Comparison of ENCODE assay signal across 26 mouse cellular contexts in the genomic region with DNA sequence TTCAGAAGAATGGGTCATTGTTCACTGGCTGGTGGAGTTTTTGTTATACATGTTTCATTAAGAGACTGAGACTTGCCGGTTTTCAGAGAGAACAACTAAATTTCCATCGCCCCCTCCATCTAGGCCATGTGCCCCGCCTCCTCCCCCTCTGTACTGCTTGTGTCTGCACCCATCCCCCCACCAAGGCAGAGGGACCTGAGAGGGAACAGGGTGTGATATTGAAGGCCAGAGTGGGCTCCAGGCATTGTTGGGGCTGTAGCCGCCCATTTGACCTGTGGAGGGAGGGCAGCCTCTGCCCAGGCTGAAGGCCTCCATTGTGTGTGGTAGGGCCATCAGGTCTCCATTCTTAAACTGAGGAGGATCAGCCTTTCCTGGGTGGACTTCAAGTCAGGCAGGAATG. TPM values are rescaled to one million over a fixed set of nuclear protein-coding genes. Genes with fewer than 3 reads are reported as not detected.
DNase-seq lines count a peak whose midpoint lies in the region; ATAC-seq lines count a peak whose summit lies in the region.
"Had no signal": no experiment of that assay in that cellular context is flagged by ENCODE, and none has a peak within 500 bp of the region (broad histone marks: within the 10 kb centered on the region; RNA-seq: fewer than 3 reads in every experiment).

No protein-coding gene starts in this region.

- H3K9ac ChIP-seq in forebrain, embryonic 13.5 days: peak overlapping the region; percentile 30; the same call in 1 of the 2 replicates
- H3K9ac ChIP-seq in forebrain, embryonic 16.5 days (replicated peaks; ENCODE audit: low read depth, low read length): no peak overlapping the region
- H3K9ac ChIP-seq in neural tube, embryonic 11.5 days (ENCODE audit: low read length): peak overlapping the region; percentile 2; the same call in 1 of the 2 replicates
- no peak overlapping the region; the same call in 1 of the 2 replicates for H3K9ac ChIP-seq in embryonic facial prominence, embryonic 13.5 days
- H3K9ac ChIP-seq: forebrain, embryonic 12.5 days; midbrain, embryonic 15.5 days; neural tube, embryonic 12.5 days had no signal

- peaks cover 97% of the 10 kb centered on the region for H3K36me3 ChIP-seq in forebrain, embryonic 13.5 days (ENCODE audit: poor library complexity, severe bottlenecking)
- H3K36me3 ChIP-seq in forebrain, embryonic 16.5 days (ENCODE audit: control insufficient read depth, insufficient read depth): peaks cover 15% of the 10 kb centered on the region
- peaks cover 40% of the 10 kb centered on the region for H3K36me3 ChIP-seq in neural tube, embryonic 11.5 days (ENCODE audit: control insufficient read depth, insufficient read depth, low read length)
- peaks cover 98% of the 10 kb centered on the region for H3K36me3 ChIP-seq in embryonic facial prominence, embryonic 13.5 days

- no peak for DNase-seq in neural tube, embryonic 11.5 days (ENCODE audit: low spot score)
- DNase-seq in neural tube, embryonic 10.5 days (ENCODE audit: extremely low spot score, low spot score): no peak
- DNase-seq in adrenal gland, adult 18-20 months (ENCODE audit: low spot score in 2 of 2): no peak
- no peak for DNase-seq in layer of hippocampus, adult 9-10 months (ENCODE audit: low spot score)
- DNase-seq: cerebellum, adult 8-10 months; gastrocnemius, postnatal 25 days; liver; lung, postnatal 10 days; right cerebral cortex, adult 18-20 months; thymus, postnatal 25 days had no signal

- H3K4me3 ChIP-seq in forebrain, embryonic 13.5 days: no peak overlapping the region
- H3K4me3 ChIP-seq in forebrain, embryonic 16.5 days (replicated peaks; ENCODE audit: low read length): no peak overlapping the region
- no peak overlapping the region for H3K4me3 ChIP-seq in neural tube, embryonic 11.5 days (ENCODE audit: low read depth, low read length)
- no peak overlapping the region for H3K4me3 ChIP-seq in embryonic facial prominence, embryonic 13.5 days
- H3K4me3 ChIP-seq: forebrain, embryonic 12.5 days; midbrain, embryonic 15.5 days; neural tube, embryonic 12.5 days had no signal

- peaks cover 22% of the 10 kb centered on the region for H3K4me1 ChIP-seq in forebrain, embryonic 13.5 days
- 0 out of 2 replicates have a peak, but pooled peaks cover 6% of the 10 kb centered on the region for H3K4me1 ChIP-seq in forebrain, embryonic 16.5 days (replicated peaks; ENCODE audit: control insufficient read depth, insufficient read depth, low read length)
- peaks cover 22% of the 10 kb centered on the region for H3K4me1 ChIP-seq in neural tube, embryonic 11.5 days (ENCODE audit: control insufficient read depth, insufficient read depth, low read length)
- no peaks in the 10 kb centered on the region for H3K4me1 ChIP-seq in embryonic facial prominence, embryonic 13.5 days

- 58% methylated on average over 4 of the region's 4 CpGs for WGBS in forebrain, embryonic 13.5 days
- WGBS in forebrain, embryonic 16.5 days: 28% methylated on average over 4 of the region's 4 CpGs
- 26% methylated on average over 4 of the region's 4 CpGs for WGBS in neural tube, embryonic 11.5 days
- WGBS in embryonic facial prominence, embryonic 13.5 days: 58% methylated on average over 4 of the region's 4 CpGs

- no peaks in the 10 kb centered on the region for H3K27me3 ChIP-seq in forebrain, embryonic 13.5 days
- no peaks in the 10 kb centered on the region for H3K27me3 ChIP-seq in forebrain, embryonic 16.5 days (replicated peaks; ENCODE audit: control insufficient read depth, insufficient read depth, low read length)
- peaks cover 61% of the 10 kb centered on the region for H3K27me3 ChIP-seq in neural tube, embryonic 11.5 days (ENCODE audit: control insufficient read depth, insufficient read depth, low read length)
- no peaks in the 10 kb centered on the region for H3K27me3 ChIP-seq in embryonic facial prominence, embryonic 13.5 days
- H3K27me3 ChIP-seq: forebrain, embryonic 12.5 days; midbrain, embryonic 15.5 days had no signal

- H3K4me2 ChIP-seq in forebrain, embryonic 13.5 days: no peak overlapping the region
- H3K4me2 ChIP-seq in forebrain, embryonic 16.5 days (ENCODE audit: low read length): no peak overlapping the region
- no peak overlapping the region for H3K4me2 ChIP-seq in neural tube, embryonic 11.5 days (ENCODE audit: low read depth)
- H3K4me2 ChIP-seq in embryonic facial prominence, embryonic 13.5 days: no peak overlapping the region
- H3K4me2 ChIP-seq: forebrain, embryonic 12.5 days; midbrain, embryonic 15.5 days; neural tube, embryonic 12.5 days had no signal

- no peaks in the 10 kb centered on the region for H3K9me3 ChIP-seq in forebrain, embryonic 13.5 days (replicated peaks)
- H3K9me3 ChIP-seq in forebrain, embryonic 16.5 days (ENCODE audit: control insufficient read depth, low read length): no peaks in the 10 kb centered on the region
- H3K9me3 ChIP-seq in neural tube, embryonic 11.5 days (ENCODE audit: control insufficient read depth, low read length): no peaks in the 10 kb centered on the region
- H3K9me3 ChIP-seq in embryonic facial prominence, embryonic 13.5 days: no peaks in the 10 kb centered on the region
- H3K9me3 ChIP-seq: forebrain, embryonic 12.5 days; G1E; midbrain, embryonic 15.5 days; neural tube, embryonic 12.5 days had no signal

- no peak overlapping the region for H3K27ac ChIP-seq in forebrain, embryonic 13.5 days
- no peak overlapping the region for H3K27ac ChIP-seq in forebrain, embryonic 16.5 days (ENCODE audit: low read length)
- no peak overlapping the region for H3K27ac ChIP-seq in neural tube, embryonic 11.5 days (ENCODE audit: low read depth, low read length)
- peak overlapping the region; percentile 7; the same call in 1 of the 2 replicates for H3K27ac ChIP-seq in embryonic facial prominence, embryonic 13.5 days
- H3K27ac ChIP-seq: forebrain, embryonic 12.5 days; midbrain, embryonic 15.5 days; neural tube, embryonic 12.5 days; stomach, postnatal 0 days had no signal

- ATAC-seq in forebrain, embryonic 13.5 days: no peak
- ATAC-seq in forebrain, embryonic 16.5 days: no peak
- no peak for ATAC-seq in neural tube, embryonic 11.5 days (ENCODE audit: insufficient read depth, low FRiP score, low TSS enrichment)
- no peak for ATAC-seq in embryonic facial prominence, embryonic 13.5 days (ENCODE audit: insufficient number of reproducible peaks, insufficient read depth, low FRiP score, low TSS enrichment, low read depth)
- ATAC-seq: CD4-positive, CD25-positive, alpha-beta regulatory T cell, adult 4 months; intestine, postnatal 0 days; midbrain, embryonic 15.5 days had no signal

RNA-seq across cellular contexts. Expression of a gene that starts 28.9 kb away (rescaled TPM):
- 1.3 and 2.1 TPM in 2 replicates for polyA plus RNA-seq in forebrain, embryonic 13.5 days (2015; fragmentation: Nextera tagmentation; extraction: Ambion mirVana)
- 0.98 and 2.5 TPM in 2 replicates for polyA plus RNA-seq in forebrain, embryonic 16.5 days (2015; fragmentation: Nextera tagmentation; extraction: Ambion mirVana)
- polyA plus RNA-seq in neural tube, embryonic 11.5 days (2014; fragmentation: Nextera tagmentation; extraction: Ambion mirVana): 16.4 and 23.0 TPM in 2 replicates
- polyA plus RNA-seq in embryonic facial prominence, embryonic 13.5 days (2015; fragmentation: Nextera tagmentation; extraction: Ambion mirVana): 0.08 and 0.21 TPM in 2 replicates
- total RNA-seq in adrenal gland, adult 18-20 months (2021): not detected
- total RNA-seq: gastrocnemius, postnatal 25 days; hematopoietic stem cell, adult 5-6 weeks; layer of hippocampus, postnatal 25 days; megakaryocyte progenitor cell, adult 5-6 weeks had no signal
- polyA plus RNA-seq: CD4-positive, CD25-positive, alpha-beta regulatory T cell, adult 4 months; G1E; heart, embryonic 16.5 days; intestine, postnatal 0 days; kidney, embryonic 16.5 days; liver, embryonic 16.5 days; stomach, postnatal 0 days had no signal

RNA-seq across cellular contexts. Expression of a gene that starts 38.5 kb away (rescaled TPM):
- polyA plus RNA-seq in forebrain, embryonic 13.5 days (2015; fragmentation: Nextera tagmentation; extraction: Ambion mirVana): 72.7 and 76.5 TPM in 2 replicates
- polyA plus RNA-seq in forebrain, embryonic 16.5 days (2015; fragmentation: Nextera tagmentation; extraction: Ambion mirVana): 57.2 and 58.7 TPM in 2 replicates
- polyA plus RNA-seq in neural tube, embryonic 11.5 days (2014; fragmentation: Nextera tagmentation; extraction: Ambion mirVana): 87.0 and 90.9 TPM in 2 replicates
- 102 and 105 TPM in 2 replicates for polyA plus RNA-seq in embryonic facial prominence, embryonic 13.5 days (2015; fragmentation: Nextera tagmentation; extraction: Ambion mirVana)
- total RNA-seq in adrenal gland, adult 18-20 months (2021): 10 to 100 TPM; 37.2 to 46.5 TPM

RNA-seq across cellular contexts. Expression of a gene that starts 59.6 kb away (rescaled TPM):
- polyA plus RNA-seq in forebrain, embryonic 13.5 days (2015; fragmentation: Nextera tagmentation; extraction: Ambion mirVana): 53.2 and 59.2 TPM in 2 replicates
- polyA plus RNA-seq in forebrain, embryonic 16.5 days (2015; fragmentation: Nextera tagmentation; extraction: Ambion mirVana): 42.3 and 44.0 TPM in 2 replicates
- polyA plus RNA-seq in neural tube, embryonic 11.5 days (2014; fragmentation: Nextera tagmentation; extraction: Ambion mirVana): 54.7 and 64.5 TPM in 2 replicates
- 77.0 and 83.8 TPM in 2 replicates for polyA plus RNA-seq in embryonic facial prominence, embryonic 13.5 days (2015; fragmentation: Nextera tagmentation; extraction: Ambion mirVana)
- 10 to 100 TPM; 21.9 to 24.5 TPM for total RNA-seq in adrenal gland, adult 18-20 months (2021)

Comparison
In these comparisons a context has a peak if more than half of its experiments do, and no peak if none do; other contexts are left out.
1. H3K9ac ChIP-seq: peak in forebrain, embryonic 13.5 days (single experiment) and neural tube, embryonic 11.5 days (single experiment); none in forebrain, embryonic 16.5 days (single experiment) and embryonic facial prominence, embryonic 13.5 days (single experiment).